Mouse (Mus musculus): ENCODE results near the gene Fam189a1.

The Fam189a1 gene

DNA sequence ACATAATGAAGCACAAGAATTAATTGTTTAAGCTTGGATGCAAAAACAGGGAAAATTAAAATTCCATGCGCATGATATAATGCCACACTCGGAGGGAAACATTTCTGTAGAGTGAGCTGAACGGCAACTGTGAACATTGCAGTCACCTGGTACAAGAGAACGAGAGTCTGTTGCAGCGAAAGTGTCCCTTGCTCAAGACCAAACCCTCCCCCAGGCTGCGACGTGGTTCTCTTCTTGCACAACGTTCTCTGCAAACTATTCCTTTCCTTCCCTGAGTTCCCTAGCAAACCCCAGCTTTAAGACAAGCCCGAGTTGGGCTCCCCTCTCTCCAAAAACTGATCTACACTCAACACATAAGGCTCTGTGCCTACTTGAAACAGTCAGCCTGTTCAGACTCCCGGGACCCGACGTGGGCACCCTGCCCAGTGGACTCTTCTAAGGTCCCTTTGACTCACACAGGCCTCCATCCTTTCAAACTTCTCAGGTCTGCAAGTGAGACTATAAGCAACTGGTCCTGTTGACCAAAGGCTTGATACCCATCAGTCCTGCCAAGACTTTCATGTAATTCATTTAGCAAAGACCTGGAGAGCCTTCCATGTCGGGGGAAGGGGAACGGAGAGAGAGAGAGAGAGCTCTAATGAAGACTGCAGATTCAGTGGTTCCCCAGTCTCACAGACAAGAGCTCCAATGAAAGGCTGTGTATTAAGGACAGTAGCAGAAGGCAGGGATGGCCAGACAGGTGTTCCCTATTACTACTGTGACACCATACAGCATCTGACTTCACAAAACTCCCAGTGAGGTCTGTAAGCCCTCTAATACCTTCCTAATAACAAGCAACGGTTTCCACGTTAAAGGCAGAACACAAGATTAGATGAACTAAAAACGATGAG, 51.9 kb downstream of the Fam189a1 start:
- DNase-seq (ENCODE audit: low spot score in 2 of 2), result no peak

- DNase-seq (ENCODE audit: low spot score in 2 of 2), result no peak
Observed at GRCm38 (mm10) chr7:65101661-65102060, 54.7 kb downstream of the Fam189a1 start.

- peak; percentile 35 to 50 for DNase-seq (ENCODE audit: low spot score in 2 of 2)
Observed at GRCm38 (mm10) chr7:65097708-65098107, 58.7 kb downstream of the Fam189a1 start.

DNA sequence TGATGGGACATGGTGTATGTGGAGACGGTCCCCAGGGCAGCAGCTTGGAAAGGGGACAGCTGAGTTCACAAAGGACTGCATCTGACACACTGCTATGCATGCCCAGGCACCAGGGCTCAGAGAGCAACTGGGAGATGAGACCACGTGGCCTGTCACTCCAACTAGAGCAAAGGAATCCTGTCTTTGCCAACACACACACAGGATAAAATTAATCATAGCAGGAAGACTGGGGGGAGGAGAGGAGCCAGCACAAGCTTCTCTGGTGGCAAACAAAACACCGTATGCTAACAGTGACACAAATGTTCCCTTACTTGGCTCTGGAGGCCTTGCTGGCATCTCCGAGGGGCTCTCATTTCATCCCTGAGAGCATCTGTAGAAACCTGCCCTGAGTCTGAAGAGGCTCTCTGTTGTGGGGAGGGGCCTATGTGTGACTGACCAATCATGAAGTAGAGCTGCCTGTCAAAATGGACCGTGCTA, 60.7 kb downstream of the Fam189a1 start:
- no peak for DNase-seq (ENCODE audit: low spot score in 2 of 2)

- no peak for DNase-seq (ENCODE audit: low spot score in 2 of 2)
Observed at GRCm38 (mm10) chr7:65093314-65093713, 63.1 kb downstream of the Fam189a1 start.

DNA sequence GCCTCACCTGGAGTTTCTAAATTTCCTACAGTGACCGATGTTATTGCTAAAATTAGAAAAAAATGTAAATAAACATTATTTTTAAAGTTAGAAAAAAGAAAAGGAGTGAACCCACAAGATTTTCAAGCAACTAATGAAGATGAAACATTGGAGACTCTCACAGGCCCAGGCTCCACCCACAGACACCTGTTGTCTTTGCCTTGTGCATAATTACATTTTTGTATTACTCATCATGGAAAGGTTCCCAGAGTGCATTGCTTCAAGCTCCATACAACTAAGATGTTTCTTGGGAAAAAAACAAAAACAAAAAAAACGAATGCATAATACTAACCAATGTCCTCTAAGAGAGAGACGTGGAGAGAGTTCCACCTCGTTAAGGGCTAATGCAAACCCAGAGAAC, 64.9 kb downstream of the Fam189a1 start:
- no peak for DNase-seq (ENCODE audit: low spot score in 2 of 2)

GRCm38 (mm10) chr7:65085972-65086371, 70.4 kb downstream of the Fam189a1 start:
- DNase-seq (ENCODE audit: low spot score in 2 of 2), result no peak

DNA sequence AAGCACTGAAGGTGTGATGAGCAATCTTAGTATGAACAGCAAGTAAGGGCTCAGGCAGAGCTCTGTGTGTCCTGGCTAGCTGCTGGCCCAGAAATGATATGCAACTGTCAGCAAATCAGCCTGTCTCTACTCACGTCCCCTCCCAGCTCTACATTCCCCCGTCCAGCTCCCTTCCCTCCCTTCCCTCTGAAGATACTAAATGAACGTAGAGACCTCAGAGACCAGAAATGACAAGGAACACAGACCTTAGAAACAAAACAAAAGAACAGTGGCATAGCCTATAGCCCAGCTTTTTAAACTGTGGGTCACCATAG, 73.6 kb downstream of the Fam189a1 start:
- no peak for DNase-seq (ENCODE audit: low spot score in 2 of 2)

- no peak for DNase-seq (ENCODE audit: low spot score in 2 of 2)
Observed at GRCm38 (mm10) chr7:65081979-65082777, 74.2 kb downstream of the Fam189a1 start.

GRCm38 (mm10) chr7:65076134-65076533, 80.2 kb downstream of the Fam189a1 start:
- DNase-seq (ENCODE audit: low spot score in 2 of 2), result no peak

GRCm38 (mm10) chr7:65074194-65074593, 82.2 kb downstream of the Fam189a1 start:
- DNase-seq (ENCODE audit: low spot score in 2 of 2), result no peak

GRCm38 (mm10) chr7:65073555-65073954, 82.8 kb downstream of the Fam189a1 start:
- DNase-seq (ENCODE audit: low spot score in 2 of 2), result peak; percentile 42 to 71

GRCm38 (mm10) chr7:65066211-65066610, 90.2 kb downstream of the Fam189a1 start:
- DNase-seq (ENCODE audit: low spot score in 2 of 2), result no peak

GRCm38 (mm10) chr7:65065457-65065856, 90.9 kb downstream of the Fam189a1 start:
- DNase-seq (ENCODE audit: low spot score in 2 of 2), result no peak

DNA sequence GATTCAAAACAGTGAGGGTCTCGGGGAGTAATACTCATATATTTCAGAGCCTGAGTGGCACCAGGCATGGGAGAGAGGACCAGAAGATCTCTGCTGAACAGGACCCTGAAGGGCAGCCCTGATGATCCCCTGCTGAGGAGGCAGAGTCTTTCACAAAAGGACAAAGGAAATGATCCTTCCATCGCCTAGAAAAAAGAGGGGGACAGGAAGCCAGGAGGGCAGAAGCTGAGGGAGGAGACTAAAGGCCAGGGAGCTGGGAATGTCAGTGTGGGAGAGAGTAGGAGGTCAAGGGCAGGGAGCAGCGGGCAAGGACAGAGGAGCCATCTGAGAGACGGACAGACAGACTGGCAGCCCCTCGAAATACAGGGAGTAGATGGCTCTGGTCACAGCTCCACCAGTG, 91.7 kb downstream of the Fam189a1 start:
- no peak for DNase-seq (ENCODE audit: low spot score in 2 of 2)

DNA sequence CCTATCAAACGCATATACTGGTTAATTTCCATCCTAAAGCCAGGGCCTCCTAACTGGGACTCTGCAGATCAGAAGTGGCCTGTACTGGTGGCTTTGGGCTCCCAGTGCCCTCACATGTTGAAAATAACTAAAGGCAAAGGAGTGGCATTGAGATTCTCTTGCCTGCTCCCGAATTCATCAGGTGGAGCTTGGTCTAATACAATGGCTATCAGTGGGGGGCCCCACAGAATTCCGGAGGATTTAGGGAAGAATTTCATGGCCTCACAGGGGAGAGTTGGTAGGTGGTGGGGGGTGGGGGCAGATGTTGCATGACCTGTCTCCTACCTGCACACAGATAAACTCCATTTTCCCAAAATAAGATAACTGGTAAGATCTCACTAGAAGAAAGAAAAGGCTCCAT, 92.3 kb downstream of the Fam189a1 start:
- DNase-seq (ENCODE audit: low spot score in 2 of 2), result no peak

GRCm38 (mm10) chr7:65060163-65060799, 96.1 kb downstream of the Fam189a1 start:
- DNase-seq (ENCODE audit: low spot score in 2 of 2), result no peak

GRCm38 (mm10) chr7:65056864-65057263, 99.5 kb downstream of the Fam189a1 start:
- DNase-seq (ENCODE audit: low spot score in 2 of 2), result no peak

GRCm38 (mm10) chr7:65051986-65052385, 104.4 kb downstream of the Fam189a1 start:
- no peak for DNase-seq (ENCODE audit: low spot score in 2 of 2)

DNA sequence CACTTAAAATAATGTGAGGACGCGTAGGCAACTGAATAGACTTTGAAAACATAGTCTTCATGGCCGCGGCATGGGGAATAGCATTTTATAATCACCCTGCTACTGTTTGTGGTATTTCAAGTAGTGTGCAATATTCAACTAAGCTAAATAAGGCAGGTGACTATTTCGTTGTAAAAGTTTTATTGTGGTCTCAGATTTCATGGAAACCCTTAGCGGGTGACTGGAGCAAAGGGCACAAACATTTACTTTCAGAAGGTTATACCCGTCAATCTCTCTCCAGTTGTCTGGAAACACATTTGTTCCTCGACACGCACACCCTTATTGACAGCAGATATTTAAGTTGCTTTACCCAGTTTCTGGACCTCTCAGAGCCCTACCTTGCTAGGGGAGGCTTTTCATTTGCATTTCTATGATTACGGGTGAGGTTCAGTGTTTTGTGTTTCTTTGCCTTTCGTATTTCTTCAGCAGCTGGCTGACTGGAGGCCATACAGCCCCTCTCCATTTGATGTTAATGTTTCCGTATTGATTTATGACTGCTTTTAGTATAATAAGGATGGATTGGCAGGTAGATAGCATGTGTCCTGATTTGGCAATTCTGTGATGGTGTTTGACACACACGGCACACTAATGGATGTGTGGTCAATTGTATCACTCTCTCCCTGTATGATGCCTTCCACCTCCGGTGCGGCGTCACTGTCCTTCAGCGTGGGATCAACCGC, 107.0 kb downstream of the Fam189a1 start:
- DNase-seq (ENCODE audit: low spot score in 2 of 2), result no peak

GRCm38 (mm10) chr7:65047700-65048099, 108.7 kb downstream of the Fam189a1 start:
- no peak for DNase-seq (ENCODE audit: low spot score in 2 of 2)

DNA sequence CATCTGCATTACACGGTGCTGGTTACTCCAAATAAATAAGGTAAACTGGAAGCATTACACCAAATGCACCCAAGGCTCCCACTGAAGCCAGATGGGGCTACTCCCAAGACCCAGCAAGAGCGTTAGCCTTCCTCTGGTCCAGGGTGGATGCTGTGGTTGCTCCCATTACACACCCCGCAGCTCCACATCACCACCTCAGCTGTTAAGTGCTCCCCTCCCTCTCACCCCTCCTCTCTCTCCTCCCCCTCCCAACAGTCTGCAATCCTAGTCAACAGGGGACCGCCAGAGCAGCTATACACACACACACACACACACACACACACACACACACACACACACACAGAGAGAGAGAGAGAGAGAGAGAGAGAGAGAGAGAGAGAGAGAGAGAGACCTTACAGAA, 109.7 kb downstream of the Fam189a1 start:
- DNase-seq (ENCODE audit: low spot score in 2 of 2), result no peak
